Mouse (Mus musculus): ENCODE results near the gene Sh2b3.

Sh2b3 gene

DNA sequence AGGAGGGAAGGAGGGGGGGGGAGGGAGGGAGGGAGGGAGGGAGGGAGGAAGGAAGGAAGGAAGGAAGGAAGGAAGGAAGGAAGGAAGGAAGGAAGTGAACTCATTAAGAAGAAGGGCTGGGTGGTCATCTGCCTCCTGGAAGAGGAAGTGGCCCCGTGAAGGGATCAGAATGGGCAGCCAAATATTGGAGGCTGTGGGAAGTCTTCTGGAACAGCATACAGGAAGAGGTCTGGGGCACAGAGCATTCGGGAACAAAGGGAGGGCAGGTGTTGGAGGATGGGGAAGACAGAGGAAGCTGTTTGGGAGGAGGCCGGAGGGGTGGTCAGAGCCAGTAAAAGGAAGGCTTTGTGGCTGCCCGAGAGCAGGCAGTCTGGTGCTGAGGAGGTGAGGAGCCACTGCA lies 7.9 kb upstream of the Sh2b3 start:
- DNase-seq (ENCODE audit: low spot score in 2 of 2) = no peak

DNA sequence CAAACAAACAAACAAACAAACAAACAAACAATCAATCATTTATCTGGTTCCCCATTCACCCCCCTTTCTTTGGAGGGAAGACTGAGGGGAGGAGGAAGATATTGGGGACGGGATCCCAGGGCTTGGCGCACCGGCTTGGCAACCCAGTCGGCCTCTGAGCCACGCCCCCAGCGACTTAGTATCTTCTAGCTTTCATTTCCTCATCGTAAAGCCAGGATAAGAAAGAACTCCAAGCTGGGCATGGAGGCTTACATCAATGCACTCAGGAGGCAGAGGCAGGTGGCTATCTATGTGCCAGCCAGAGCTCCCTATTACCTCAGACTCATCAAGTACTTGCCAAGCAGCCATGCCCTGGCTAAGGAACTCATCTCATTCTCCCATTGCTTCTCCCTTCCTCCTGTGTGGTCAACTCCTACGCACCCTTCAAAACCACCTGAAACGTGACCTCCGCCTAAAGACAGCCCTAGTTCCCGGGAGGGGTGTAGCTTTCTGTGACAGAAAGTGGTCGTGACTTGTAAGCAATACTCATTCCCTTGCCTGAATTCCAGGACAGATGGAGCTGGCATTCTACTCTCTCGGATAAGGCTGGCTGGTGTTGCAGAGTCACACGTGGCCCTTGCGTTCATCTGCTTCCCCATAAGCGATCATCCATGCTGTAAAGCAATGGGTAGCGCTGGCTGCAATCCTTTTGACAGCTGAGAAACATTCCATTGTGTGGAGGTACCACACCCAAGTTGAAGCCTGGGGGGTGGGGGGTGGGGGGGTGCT lies 5.9 kb upstream of the Sh2b3 start:
- peak in 1 of 2 experiments; percentile 49 for DNase-seq (ENCODE audit: low spot score in 2 of 2)

DNA sequence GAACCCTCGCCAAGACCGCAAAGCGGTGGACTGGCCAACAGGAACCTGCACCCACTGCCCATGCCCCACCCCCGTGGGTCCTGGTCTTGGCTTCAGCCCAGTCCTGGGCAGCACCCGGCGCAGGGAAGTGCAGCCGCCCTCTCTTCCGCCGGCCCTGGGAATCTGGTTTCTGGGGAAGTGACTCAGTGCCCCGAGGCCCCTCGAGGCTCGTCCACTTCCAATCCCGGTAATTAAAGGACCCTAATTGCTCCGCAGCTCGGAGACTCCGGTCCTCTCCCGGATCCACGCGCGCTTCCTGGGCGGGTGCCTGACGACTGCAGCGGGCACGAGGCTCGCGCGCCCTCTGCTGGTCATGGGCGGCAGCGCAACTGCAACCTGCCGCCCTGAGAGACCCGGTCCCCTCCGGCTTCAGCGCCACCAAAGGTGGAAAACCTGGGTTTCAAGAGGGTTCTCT lies 5.2 kb upstream of the Sh2b3 start:
- DNase-seq (ENCODE audit: low spot score in 2 of 2) = peak; percentile 86 to 89

DNA sequence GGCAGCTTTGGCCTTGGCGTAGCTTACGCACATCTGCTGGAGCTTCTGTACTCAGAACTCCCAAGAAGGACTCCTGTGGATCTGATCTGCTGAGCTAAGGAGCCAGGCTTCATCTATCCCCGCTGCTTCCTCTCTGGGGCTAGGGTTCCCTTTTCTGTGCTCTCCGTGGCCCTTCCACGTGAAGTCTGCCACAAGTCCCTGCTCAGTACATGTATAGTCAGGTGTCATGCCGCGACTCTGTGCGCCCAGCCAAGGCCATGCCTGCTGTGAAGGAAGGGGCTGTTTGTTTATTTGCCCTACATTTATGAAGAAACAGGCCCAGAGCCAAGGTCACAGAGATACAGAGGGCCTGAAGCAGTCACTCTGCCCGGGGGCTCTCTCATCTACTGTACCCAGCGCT lies 4.5 kb upstream of the Sh2b3 start:
- no peak for DNase-seq (ENCODE audit: low spot score in 2 of 2)

DNA sequence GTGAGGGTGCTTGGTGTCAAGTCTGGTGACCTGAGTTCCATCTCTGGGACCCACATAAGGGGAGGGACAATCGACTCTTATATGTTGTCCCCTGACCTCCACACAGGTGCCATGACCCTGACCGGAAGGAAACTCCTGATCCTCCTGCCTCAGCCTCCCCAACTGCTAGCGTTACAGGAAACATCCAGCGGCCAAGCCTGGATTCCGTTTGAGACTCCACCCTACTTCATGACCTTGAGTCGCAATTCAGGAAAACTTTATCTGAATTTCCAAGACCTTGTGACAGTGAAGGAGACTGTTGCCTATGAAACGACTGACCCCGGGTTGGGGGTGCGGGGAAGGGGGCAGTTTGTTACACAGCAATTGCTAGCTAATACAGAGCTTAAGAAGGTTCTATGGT lies 4.1 kb upstream of the Sh2b3 start:
- DNase-seq (ENCODE audit: low spot score in 2 of 2) = no peak

DNA sequence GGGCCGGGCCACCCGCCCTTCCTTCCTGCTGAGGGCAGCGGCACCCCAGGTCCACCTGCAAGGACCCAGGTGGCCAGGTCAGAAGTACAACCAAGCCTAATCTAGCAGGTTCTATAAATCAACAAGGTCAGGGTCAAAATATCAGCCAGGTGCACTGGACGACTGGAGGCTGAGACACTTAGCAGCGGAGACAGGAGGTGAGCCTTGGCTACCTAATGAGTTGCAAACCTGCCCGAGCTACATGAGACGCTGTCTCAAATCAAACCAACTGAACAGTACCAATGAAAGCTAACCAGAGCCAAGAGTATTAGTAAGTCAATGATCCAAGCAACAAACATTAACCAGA lies 1.7 kb upstream of the Sh2b3 start:
- no peak for DNase-seq (ENCODE audit: low spot score in 2 of 2)

DNA sequence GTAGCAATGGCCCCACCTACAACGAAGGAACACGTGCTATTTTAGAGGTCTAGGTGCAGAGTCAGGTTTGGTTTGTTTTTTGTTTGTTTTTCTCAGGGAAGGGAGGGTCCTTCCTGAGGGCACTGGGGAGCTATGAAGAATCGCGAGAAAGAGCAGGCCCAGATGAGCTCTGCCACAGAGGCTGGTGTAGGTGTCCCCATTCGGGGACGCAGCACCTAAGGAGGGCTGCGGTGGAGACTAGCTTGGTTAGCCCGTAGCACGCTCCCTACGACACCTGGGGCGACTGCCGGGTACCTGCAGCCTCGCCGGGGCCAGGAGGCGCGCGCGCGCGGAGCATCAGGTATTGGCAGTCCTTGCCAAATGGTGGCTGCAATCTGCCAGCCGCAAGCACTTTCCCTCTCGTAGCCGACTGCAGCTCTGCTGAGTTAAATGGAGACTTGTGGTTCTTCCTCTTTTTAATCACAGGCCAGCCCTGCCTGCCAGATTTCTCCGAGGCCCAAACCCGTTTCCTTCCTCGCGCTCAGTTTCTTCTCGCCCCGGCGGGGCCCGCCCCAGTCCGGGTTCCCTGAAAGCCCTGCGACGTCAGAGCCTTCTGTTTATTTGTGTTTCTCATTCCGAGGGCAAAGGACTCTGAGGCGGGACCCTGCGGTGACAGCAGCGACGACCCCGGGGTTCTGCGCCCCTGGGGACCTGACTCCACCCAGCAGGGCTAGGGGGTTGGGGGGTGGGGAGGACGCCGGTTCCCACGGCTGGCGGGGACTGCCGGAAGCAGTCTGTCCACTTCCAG lies 1.1 kb upstream of the Sh2b3 start:
- DNase-seq (ENCODE audit: low spot score in 2 of 2) = peak; percentile 80 to 85

DNA sequence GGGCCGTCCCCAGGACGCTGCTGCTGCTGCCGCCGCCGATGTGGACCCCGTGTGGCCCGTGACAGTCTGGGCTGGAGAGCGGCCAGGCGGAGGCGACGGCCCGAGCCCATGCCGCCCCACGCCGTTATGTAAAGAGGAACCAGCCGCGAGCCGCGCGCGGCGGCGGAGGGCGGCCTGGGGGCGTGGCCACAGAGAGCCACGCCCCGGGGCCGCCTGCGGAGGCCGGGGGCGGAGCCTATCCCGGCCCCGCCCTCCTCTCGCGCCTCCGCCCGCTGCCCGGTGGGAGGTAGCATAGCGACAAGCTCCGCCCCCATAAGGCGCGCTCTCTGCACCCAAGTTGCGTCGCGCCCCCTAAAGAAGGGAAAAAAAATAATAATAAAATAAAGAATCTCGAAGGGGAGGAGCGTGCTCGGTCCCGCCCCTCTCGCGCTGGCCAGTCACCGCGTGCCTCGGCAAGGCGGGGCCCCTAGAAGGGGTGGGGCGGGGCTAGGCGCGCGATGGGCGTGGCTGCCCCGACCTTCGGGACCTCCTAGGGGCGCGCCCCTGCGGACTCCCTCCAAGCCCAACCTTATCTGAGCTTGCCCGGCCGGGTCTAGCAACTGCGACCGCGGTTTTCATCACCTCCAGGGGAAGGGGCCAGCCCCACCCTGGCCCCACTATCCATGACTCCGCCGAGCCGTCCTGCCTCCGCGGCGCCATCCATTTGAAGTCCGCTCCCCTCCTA lies 592 bp downstream of the Sh2b3 start:
- DNase-seq (ENCODE audit: low spot score in 2 of 2) = peak; percentile 93 to 95

DNA sequence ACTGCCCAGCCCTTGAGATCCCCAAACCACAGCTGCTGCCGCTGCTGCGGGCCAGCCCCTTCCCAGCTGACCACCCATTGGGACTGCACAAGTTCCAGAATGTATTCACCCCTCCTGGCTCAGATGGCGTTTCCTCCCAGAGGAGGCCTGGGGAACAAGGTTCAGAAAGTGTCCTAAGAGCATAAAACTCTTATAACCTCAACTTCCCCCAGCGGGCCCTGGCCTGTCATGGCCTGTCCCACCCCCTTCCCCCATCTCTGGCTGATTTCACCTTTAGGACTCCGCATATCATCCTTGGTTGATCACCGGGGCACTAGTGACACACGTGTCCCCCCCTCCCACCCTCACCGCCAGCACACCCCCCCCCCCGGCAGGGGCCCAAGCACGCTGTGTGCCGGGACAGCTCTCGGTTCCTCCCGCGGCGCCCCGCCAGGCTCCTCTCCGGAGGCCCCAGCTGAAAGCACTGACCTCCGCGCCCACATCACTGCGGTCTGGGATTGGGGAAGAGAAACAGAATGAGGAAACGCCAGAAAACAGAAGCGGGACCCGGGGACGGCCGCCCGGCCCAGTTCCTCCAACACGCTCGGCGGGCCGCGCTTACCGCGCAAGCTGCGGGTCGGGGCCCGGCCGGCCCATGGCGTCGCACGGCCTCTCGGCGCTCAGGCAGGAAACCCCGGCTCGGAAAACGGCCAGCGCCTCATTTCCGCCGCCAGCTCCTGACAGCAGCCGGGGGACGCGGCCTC lies 1.3 kb downstream of the Sh2b3 start:
- peak in 1 of 2 experiments; percentile 58 for DNase-seq (ENCODE audit: low spot score in 2 of 2)

DNA sequence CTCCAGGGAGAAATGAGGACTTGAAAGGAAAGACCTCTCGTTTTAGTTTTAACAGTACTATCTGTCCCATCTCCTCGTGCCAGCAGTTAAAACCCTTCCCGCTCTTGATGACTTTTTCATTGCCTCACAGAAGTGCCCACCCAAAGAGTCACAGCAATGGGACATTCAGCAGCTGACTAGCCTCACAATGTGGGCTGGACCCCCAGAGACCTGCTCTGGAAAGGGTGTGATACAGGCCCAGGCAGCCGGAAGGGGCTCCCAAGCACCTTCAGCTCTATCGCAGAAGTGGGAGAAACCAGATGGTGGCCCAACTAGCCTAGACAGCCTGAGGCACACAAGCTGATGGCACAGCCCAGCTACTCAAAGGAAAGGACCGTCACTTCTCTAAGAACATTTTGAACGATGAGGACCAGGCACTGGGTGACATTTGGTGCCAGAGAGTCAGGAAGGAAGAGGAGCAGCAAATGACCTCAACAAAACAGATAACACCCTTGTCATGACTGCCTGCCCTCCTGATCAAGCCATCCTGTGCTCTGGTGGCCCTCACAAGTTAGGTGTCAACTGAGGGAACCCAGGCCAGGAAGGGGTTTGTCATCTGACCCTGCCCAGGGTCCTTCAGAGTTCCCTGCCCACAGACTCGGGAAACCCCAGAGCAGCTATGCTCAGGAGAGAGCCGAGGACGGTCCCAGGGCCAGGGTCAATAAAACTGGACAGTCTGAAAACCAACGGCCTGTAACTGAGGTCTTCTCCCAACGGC lies 2.3 kb downstream of the Sh2b3 start:
- no peak for DNase-seq (ENCODE audit: low spot score in 2 of 2)

DNA sequence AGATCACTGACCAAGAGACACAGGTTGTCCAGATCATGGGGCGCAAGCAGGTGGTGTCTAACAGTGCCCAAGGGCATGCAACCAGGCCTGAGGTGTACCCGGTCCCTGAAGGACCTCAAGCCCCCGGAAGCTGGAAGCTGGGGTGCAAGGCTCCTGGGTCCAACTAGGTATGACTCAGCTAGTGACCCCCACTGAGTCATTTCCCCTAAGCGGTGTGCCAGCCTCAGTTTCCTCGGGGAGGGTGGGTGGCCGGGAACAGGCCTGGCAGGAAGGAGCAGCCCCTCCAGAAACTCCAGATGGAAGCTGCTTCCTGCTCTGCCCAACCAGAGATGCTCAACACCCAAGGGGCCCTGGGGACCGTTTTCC lies 3.2 kb downstream of the Sh2b3 start:
- DNase-seq (ENCODE audit: low spot score in 2 of 2) = peak in 1 of 2 experiments; percentile 55

DNA sequence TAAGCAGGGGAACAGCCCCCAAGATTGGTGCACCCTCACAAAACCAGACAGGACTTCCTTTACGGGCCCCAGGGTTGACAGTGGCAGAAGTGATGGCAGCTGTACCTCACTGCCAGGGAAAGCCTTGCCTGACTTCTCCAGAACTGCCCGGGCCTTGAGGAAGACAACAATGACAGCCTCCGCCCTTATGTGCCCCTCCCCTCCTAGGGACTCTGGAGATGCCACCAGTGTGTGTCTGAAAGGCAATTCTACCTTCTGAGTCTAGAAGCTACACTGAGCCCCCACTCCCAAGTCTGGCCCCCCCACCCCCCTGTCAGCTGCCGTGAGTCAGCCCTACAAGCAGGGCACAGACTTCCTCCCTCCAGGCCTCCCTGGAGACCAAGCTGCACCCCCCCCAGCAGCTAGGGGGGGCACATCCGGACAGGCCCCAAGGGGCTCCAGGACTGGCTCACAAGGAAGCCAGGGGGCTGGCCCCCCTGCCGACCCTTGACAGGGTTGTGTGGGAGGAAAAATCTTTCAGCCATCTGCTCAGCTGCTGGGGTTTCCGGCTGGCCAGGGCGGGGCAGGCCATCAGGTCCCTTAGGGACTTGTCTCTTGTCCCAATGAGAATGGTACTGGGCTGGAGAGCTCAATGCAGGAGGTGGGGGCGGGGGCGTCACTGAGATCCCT lies 3.7 kb downstream of the Sh2b3 start:
- peak; percentile 87 to 93 for DNase-seq (ENCODE audit: low spot score in 2 of 2)

DNA sequence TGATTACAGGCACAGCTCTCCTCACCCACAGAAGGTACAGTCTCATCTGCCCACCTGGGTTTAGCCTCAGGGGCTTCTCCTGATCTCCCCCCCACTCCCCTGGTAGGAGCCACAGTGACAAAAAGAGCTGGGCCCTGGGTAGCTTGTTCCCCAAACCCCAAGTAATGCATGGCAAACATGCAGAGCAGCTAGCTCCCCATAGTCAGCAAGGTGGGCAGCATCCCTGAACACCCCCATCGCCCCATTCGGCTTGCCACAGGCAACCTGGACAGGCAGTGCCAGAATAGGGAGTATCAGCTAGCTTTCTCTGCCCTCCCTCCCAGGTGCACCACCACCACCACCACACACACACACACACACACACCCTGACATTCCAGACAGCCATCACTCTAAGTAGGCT lies 4.3 kb downstream of the Sh2b3 start:
- no peak for DNase-seq (ENCODE audit: low spot score in 2 of 2)

DNA sequence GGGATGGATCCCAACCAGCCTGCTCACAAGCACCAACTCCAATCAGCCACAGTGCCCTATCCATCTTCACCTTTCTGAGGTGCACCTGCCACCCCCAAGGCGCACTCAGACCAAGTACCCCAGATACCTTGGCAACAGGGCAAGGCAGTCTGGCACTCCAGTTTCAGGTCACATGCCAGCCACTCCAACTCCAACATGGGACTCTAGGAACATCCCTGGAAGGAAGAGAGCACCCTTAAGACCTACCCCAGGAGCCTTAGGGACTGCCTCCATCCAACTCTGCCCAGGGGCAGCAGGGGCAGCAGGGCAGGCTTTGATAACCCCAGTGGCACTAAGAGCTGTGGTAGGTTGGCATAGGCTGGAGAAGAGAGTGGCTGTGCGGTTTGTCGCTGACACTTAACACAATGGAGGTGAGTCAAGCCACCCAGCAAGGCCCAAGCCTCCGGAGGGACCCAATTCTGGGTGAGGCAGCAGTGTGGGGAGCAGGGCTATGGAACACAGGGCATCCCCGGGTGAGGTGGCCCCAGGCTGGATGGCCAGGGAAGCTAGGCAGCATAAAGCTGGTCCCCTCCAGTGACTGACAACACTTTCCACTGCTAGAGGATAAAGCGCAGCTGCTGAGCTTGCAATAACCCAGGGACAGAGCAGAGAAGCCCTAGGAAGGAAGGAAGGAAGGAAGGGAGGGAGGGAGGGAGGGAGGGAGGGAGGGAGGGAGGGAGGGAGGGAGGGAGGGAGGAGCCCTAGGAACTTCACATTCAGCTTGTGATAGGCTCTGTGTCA lies 4.9 kb downstream of the Sh2b3 start:
- DNase-seq (ENCODE audit: low spot score in 2 of 2) = no peak

DNA sequence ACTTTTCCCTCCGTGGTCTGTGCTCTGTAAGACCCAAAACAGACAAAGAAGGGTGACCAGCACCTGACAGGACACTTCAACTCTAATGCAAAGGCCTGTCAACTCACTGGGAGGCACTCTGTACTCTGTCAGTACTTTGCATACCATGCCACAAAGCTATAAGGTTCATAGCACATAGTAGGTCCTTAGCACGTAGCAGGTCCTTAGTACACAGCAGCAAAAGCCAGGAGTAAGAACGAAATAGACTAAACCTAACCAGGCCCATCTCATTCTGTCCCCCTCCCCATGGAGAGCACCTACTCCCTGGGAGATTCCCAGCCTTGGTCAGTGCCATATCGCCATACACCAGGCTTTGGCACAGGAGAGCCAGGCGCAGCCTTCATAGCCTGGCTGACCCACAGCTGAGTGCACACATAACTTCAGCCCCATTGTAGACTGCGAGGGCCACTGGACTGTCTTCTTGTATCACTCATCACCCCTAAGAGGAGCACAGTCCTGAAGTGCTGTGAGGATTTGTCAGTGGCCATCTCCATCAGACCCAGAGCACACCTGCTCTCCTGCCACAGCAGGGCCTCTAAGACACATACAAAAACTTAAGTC lies 6.3 kb downstream of the Sh2b3 start:
- DNase-seq (ENCODE audit: low spot score in 2 of 2) = no peak

DNA sequence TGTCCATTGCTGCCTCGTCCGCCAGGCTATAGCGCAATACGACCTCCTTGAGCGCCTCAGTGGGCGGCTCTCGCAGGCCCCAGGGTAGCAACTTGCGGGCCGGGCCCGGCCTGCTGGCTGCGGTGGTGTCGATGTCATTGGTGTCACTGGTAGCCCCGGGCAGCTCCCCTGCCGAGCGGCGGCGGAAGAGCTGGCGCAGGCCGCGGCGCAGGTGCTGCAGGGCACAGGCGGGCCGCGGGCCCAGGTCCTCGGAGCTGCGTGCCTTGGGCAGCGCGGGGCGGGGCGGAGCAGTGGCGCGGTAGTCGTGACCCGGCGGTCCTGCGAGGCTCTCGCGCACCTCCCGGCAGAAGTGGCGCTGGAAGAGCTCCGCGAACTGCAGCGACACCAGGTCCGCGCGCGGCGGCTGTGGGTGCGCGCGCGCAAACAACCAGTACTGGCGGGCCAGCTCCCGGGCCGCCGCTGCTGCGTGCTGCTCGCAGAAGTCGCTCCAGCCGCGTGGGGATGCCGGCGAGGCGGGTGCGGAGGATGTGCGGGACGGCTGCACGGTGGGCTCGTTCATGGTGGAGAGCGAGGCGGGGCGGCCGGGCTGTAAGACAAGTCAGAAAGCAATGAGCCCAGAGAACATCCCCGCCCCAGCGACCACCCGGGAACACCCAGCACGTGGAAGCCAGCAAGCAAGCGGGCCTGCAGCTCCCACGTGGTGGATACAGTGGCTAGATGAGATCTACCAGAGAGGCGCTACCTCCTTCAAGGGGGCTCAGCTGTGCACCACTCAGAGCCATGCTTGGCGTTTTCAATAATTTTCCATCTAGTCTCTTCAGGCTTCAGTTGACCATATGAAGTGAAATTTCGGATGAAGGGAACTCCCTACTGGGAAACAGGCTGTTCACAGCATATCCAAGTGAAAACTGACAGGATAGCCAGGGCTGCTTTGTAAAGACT lies 8.7 kb downstream of the Sh2b3 start:
- DNase-seq (ENCODE audit: low spot score in 2 of 2) = no peak

DNA sequence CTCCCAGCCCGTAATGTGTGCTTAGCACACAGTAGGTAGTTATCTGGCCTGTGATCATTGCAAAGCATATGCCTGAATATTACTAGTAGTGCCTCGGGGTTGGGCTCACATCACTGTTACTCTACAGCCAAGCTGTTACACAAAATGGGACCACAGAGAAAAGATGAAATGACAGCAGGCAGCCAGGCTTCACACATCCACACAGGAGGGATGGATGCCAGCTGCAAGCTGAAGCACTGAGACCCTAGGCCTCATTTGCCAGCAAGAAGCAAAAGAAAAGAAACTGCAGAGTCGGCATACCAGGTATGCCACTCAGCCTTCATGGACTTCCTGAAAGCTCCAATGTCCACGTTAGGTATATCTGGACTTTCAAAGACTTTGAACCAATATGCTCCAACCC lies 9.6 kb downstream of the Sh2b3 start:
- no peak for DNase-seq (ENCODE audit: low spot score in 2 of 2)

DNA sequence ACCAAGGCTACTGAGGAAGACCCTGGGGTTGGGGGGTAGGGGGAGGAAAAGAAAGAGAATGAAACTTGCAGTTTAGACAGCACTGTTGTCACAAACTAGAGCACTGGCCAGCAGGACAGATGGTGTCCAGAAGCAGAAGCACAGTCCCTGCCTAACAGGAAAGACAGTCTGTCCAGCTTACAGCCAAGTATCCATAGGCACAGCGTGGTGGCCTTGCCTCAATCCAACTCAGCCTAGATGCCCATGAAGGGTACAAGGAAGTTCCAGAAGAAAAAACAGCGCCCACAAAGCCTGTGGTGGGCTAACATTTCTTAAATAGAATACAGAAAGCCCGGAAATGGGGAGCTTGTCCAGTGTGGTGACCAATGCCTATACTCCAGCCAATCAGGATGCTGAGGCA lies 11.8 kb downstream of the Sh2b3 start:
- no peak for DNase-seq (ENCODE audit: low spot score in 2 of 2)

All from heart, adult 9 months (tissue).